Mouse (Mus musculus) forebrain, embryonic 12.5 days (tissue): ENCODE measurements around the gene Actbl2. TPM values are rescaled to one million over a fixed set of nuclear protein-coding genes. Genes with fewer than 3 reads are reported as not detected.

ENCODE experiments used
- ATAC-seq: fragments of 200-750 bp; cut with Nextera tagmentation; 2 replicates; pipeline ENCODE4 v1.8.0; 2017; ENCODE audit warnings: moderate TSS enrichment; ENCODE audit not compliant: low FRiP score
- H3K27ac ChIP-seq: fragments of 300-500 bp; sonication (generic); 2 replicates; pipeline ENCODE4 v1.5.1; 2016; ENCODE audit warnings: mild to moderate bottlenecking
- H3K27me3 ChIP-seq: fragments of 300-500 bp; sonication (generic); 2 replicates; pipeline ENCODE4 v1.6.1; 2016; ENCODE audit warnings: mild to moderate bottlenecking
- H3K36me3 ChIP-seq: fragments of 300-500 bp; sonication (generic); replicated peaks from 2 replicates; pipeline ENCODE4 v1.6.1; 2016; ENCODE audit warnings: mild to moderate bottlenecking
- H3K4me1 ChIP-seq: fragments of 300-500 bp; sonication (generic); 2 replicates; pipeline ENCODE4 v1.6.1; 2016
- H3K4me2 ChIP-seq: fragments of 300-500 bp; sonication (generic); 2 replicates; pipeline ENCODE4 v1.6.1; 2016; ENCODE audit warnings: mild to moderate bottlenecking, moderate library complexity
- H3K4me3 ChIP-seq: fragments of 300-500 bp; sonication (generic); replicated peaks from 2 replicates; pipeline ENCODE4 v1.5.1; 2016; ENCODE audit warnings: mild to moderate bottlenecking
- H3K9ac ChIP-seq: fragments of 300-500 bp; sonication (generic); 2 replicates; pipeline ENCODE4 v1.6.1; 2016; ENCODE audit warnings: mild to moderate bottlenecking
- H3K9me3 ChIP-seq: fragments of 300-500 bp; sonication (generic); 2 replicates; pipeline ENCODE4 v1.6.1; 2016
- whole genome bisulfite sequencing: fragments of 180-500 bp; shearing (Covaris S2); methylation state at CpG from one replicate; pipeline ENCODE4 v1.1.7; 2016; 5-methylcytosine and 5-hydroxymethylcytosine counted together
- polyA plus RNA-seq: library from polyadenylated mRNA; unstranded; fragments of >200 nt; fragmentation: Nextera tagmentation; extraction: Ambion mirVana; gene quantifications from 2 replicates; pipeline ENCODE4 v1.2.1, GENCODE M21; 2016

Actbl2 gene
- polyA plus RNA-seq, 1 experiment from 2014 or later, result not detected

DNA sequence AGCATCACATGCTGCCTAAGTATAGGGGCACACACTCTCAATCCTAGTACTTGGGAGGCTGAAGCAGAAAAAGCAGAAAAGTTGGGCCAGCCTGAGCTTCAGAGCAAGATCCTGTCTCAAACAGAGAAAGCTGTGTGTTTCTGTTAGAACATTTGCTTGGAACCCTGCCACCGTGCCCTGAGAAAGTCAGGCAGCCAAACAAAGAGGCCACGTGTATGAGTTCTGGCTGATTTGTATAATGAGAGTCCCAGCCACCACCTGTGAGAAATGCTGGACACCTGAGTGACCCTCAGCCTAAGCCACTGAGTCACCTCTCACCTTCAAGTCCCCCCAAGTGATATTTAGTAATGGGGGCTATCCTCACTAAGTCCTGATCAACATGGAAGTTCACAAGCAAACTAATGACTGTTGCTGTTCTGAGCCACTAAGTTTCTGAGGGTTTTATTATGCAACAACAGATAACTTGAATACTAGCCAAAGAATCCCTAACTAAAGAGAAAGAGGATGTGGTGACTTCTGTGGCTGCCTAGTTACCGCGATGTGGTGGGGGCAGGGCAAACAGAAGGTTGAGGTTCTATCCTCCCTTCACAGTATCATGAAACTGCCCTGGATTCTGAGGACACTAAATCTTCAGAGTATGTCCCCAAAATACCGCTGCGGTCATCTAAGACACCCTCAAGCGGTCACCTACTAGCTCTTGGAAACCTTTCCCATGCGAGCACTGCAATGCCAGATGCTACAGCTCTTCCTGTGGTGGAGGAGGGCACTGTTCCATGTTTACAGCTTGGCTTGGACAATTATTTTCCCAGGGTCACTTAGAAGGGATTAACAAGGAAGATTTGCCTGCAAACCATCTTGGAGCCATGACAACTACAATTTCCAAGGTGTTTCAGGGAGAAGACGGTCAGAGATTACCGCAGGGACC, 31.9 kb downstream of the Actbl2 start:
- H3K4me2 ChIP-seq, result no peak overlapping the region
- H3K27ac ChIP-seq, result no peak overlapping the region
- no peaks in the 10 kb centered on the region for H3K27me3 ChIP-seq
- no peaks in the 10 kb centered on the region for H3K4me1 ChIP-seq
- no peak overlapping the region for H3K4me3 ChIP-seq
- H3K9ac ChIP-seq, result no peak overlapping the region
- 90% methylated on average over 10 of the region's 10 CpGs for WGBS
- H3K9me3 ChIP-seq, result no peaks in the 10 kb centered on the region
- no peaks in the 10 kb centered on the region for H3K36me3 ChIP-seq
- no peak for ATAC-seq

- no peak overlapping the region for H3K9ac ChIP-seq
- ATAC-seq, result no peak
- 84% methylated on average over 17 of the region's 17 CpGs for WGBS
- no peaks in the 10 kb centered on the region for H3K36me3 ChIP-seq
- 0 out of 2 replicates have a peak, but pooled peaks cover 4% of the 10 kb centered on the region for H3K4me1 ChIP-seq
- H3K27ac ChIP-seq, result no peak overlapping the region
- H3K27me3 ChIP-seq, result no peaks in the 10 kb centered on the region
- no peaks in the 10 kb centered on the region for H3K9me3 ChIP-seq
- no peak overlapping the region for H3K4me3 ChIP-seq
- no peak overlapping the region for H3K4me2 ChIP-seq
Measured at GRCm38 (mm10) chr13:111291161-111291957, 36.5 kb downstream of the Actbl2 start.

GRCm38 (mm10) chr13:111291958-111292493, 37.2 kb downstream of the Actbl2 start:
- Histone ChIP-seq H3K27me3 (no peaks in the 10 kb centered on the region), H3K36me3 (no peaks in the 10 kb centered on the region), H3K9ac (no peak overlapping the region), H3K27ac (no peak overlapping the region), H3K4me3 (no peak overlapping the region), H3K9me3 (no peaks in the 10 kb centered on the region), H3K4me1 (0 out of 2 replicates have a peak, but pooled peaks cover 4% of the 10 kb centered on the region), H3K4me2 (no peak overlapping the region)
- ATAC-seq, result no peak
- 54% methylated on average over 7 of the region's 7 CpGs for WGBS

DNA sequence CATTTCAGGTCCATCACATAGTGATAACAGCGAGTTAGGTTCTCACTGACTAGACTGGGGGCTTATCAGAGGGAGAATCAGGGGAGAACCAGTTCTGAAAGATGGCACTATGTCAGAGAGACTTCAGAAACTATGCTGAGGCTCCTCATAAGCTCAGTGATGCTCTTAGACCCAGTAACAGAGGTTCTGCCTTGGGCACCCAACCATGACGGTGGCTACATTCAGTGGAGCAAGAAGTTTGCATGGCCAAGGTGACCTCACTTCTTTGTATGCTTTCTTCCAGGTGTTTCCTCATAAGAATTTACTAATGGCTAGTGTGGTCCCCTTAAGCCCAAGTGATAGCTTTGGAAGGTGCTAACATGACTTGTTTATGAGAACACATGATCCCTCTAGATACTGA, 38.7 kb downstream of the Actbl2 start:
- Histone ChIP-seq H3K27ac (no peak overlapping the region), H3K27me3 (no peaks in the 10 kb centered on the region), H3K9me3 (no peaks in the 10 kb centered on the region), H3K9ac (no peak overlapping the region), H3K4me1 (0 out of 2 replicates have a peak, but pooled peaks cover 4% of the 10 kb centered on the region), H3K4me2 (no peak overlapping the region), H3K4me3 (no peak overlapping the region), H3K36me3 (no peaks in the 10 kb centered on the region)
- 88% methylated on average over 2 of the region's 2 CpGs for WGBS
- no peak for ATAC-seq

DNA sequence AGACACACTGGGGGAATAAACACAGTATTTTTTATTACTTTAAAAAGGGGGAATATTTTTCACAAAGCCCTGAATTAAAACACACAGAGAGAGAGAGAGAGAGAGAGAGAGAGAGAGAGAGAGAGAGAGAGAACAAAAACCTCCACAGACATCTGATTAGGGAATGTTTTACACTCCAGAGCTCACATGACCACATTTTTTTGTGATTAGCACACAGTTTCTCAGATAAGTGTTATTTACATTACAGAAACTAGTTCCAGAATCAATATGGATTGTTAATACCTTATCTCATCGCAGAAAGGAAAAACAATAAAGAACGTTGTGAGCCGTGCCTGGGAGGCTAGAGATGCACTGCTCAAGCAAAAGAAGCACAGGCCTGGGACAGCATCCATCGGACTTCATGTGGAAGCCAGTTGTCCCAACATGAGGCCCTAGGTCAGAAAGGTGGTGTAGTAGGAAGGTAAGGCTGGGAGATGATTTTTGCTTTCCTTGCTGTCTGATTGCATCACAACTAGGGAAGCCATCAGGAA, 40.2 kb downstream of the Actbl2 start:
- 0 out of 2 replicates have a peak, but pooled peaks cover 4% of the 10 kb centered on the region for H3K4me1 ChIP-seq
- no peak for ATAC-seq
- H3K4me3 ChIP-seq, result no peak overlapping the region
- H3K27me3 ChIP-seq, result no peaks in the 10 kb centered on the region
- no peak overlapping the region for H3K9ac ChIP-seq
- H3K27ac ChIP-seq, result no peak overlapping the region
- 74% methylated on average over 4 of the region's 4 CpGs for WGBS
- H3K4me2 ChIP-seq, result no peak overlapping the region
- H3K9me3 ChIP-seq, result no peaks in the 10 kb centered on the region
- no peaks in the 10 kb centered on the region for H3K36me3 ChIP-seq

DNA sequence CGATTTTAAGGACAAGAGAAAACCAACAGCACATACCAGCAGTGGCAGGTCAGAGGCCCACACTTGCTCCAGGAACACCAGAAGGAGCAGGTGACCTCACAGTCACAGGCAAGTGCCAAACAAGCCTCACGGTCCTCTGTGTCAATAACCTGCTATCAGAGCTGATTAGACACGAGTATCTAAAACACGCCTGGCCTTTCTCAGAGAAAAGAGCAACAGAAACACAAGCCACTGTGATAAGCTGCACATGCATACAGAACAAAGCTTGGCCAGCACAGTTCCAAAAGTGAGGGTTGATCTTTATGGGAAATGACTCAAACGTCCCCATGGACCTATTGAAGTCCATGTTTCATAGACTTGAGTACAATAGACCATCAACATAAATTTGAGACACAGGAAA, 41.2 kb downstream of the Actbl2 start:
- no peaks in the 10 kb centered on the region for H3K36me3 ChIP-seq
- 82% methylated on average over 5 of the region's 5 CpGs for WGBS

GRCm38 (mm10) chr13:111297614-111298013, 42.8 kb downstream of the Actbl2 start:
- no peak for ATAC-seq
- Histone ChIP-seq H3K4me3 (no peak overlapping the region), H3K4me2 (no peak overlapping the region), H3K27ac (no peak overlapping the region), H3K9me3 (no peaks in the 10 kb centered on the region), H3K9ac (no peak overlapping the region), H3K27me3 (no peaks in the 10 kb centered on the region), H3K36me3 (no peaks in the 10 kb centered on the region), H3K4me1 (no peaks in the 10 kb centered on the region)
- 87% methylated on average over 6 of the region's 6 CpGs for WGBS

More for the DNA sequence above, 41.2 kb downstream of the Actbl2 start:
- Histone ChIP-seq H3K4me2 (no peak overlapping the region), H3K27me3 (no peaks in the 10 kb centered on the region), H3K9me3 (no peaks in the 10 kb centered on the region), H3K4me3 (no peak overlapping the region), H3K27ac (no peak overlapping the region), H3K9ac (no peak overlapping the region), H3K4me1 (0 out of 2 replicates have a peak, but pooled peaks cover 4% of the 10 kb centered on the region)
- ATAC-seq, result no peak

DNA sequence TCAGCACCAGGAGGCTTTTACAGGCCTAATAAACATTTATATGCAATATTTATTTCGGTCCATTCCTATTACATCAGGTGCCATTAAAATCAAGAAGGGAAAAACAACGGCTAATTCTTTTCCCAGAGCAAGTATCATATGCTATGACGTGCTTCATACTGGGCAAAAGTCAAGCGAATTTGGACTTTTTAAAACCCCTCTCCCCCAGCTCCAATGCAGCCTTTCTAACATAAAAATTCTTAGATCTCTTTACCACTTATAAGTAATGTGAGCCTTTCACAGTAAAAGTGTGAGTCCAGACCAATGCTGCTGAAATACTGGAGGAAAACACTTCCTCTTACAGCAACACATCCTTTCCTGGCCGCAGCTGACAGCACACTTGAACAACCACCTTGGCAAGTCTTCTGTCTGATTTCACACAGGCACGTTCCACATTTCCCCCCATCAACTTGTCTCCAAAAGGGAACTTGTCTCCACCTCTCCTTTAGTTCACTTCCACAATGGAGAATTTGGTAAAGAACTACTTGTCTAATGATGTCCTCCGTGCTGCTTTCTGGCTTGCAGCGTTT, 44.4 kb downstream of the Actbl2 start:
- WGBS, result 89% methylated on average over 8 of the region's 8 CpGs
- no peak overlapping the region for H3K27ac ChIP-seq
- no peak for ATAC-seq

DNA sequence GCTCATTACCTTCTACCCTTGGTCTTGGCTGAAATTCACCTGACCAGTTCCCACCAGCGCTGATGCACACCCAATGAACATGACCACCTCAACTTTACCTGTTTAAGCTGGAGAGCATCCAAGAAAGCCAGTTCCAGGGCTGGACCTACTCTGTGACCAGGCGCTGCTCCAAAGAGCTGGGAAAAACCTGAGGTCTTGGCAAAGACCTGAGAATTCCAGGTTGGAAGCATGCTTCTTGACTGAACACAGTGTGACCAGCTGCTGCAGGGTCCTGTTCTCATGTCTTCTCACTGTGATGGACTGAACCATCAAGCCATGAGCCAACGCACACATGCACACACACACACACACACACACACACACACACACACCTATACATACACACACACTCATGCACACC, 46.0 kb downstream of the Actbl2 start:
- H3K4me2 ChIP-seq, result no peak overlapping the region
- no peak for ATAC-seq
- 98% methylated on average over 3 of the region's 3 CpGs for WGBS

More for the DNA sequence above, 44.4 kb downstream of the Actbl2 start:
- Histone ChIP-seq H3K4me1 (no peaks in the 10 kb centered on the region), H3K27me3 (no peaks in the 10 kb centered on the region), H3K9me3 (no peaks in the 10 kb centered on the region), H3K4me3 (no peak overlapping the region), H3K4me2 (no peak overlapping the region), H3K9ac (no peak overlapping the region), H3K36me3 (no peaks in the 10 kb centered on the region)

GRCm38 (mm10) chr13:111301431-111301830, 46.6 kb downstream of the Actbl2 start:
- 83% methylated on average over 2 of the region's 2 CpGs for WGBS
- no peak for ATAC-seq
- H3K36me3 ChIP-seq, result no peaks in the 10 kb centered on the region

More for the DNA sequence above, 46.0 kb downstream of the Actbl2 start:
- Histone ChIP-seq H3K36me3 (no peaks in the 10 kb centered on the region), H3K4me3 (no peak overlapping the region), H3K4me1 (no peaks in the 10 kb centered on the region), H3K27me3 (no peaks in the 10 kb centered on the region), H3K27ac (no peak overlapping the region), H3K9me3 (no peaks in the 10 kb centered on the region), H3K9ac (no peak overlapping the region)

DNA sequence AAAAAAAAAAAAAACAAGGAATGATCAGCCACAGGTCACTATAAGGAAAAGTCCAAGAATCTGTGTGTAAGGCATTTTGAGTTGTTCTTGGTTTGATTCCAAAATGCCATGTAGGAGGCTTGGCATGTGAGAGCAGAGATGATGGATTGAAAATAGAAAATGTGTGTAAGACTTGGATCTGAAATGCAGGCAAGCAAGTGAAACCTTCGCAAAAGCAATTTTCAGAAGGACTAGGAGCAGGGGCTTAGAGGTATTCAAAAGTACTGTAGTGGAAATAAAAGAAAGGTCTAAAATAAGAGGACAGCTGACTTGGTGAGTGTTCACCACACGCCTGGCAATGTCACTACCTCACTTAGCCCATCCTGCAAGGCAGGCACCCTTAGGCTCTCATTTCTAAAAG, 49.4 kb downstream of the Actbl2 start:
- no peak overlapping the region for H3K27ac ChIP-seq

More at GRCm38 (mm10) chr13:111301431-111301830, 46.6 kb downstream of the Actbl2 start:
- H3K4me2 ChIP-seq, result no peak overlapping the region
- H3K9ac ChIP-seq, result no peak overlapping the region
- no peaks in the 10 kb centered on the region for H3K4me1 ChIP-seq
- no peaks in the 10 kb centered on the region for H3K27me3 ChIP-seq
- no peaks in the 10 kb centered on the region for H3K9me3 ChIP-seq
- no peak overlapping the region for H3K4me3 ChIP-seq
- H3K27ac ChIP-seq, result no peak overlapping the region

DNA sequence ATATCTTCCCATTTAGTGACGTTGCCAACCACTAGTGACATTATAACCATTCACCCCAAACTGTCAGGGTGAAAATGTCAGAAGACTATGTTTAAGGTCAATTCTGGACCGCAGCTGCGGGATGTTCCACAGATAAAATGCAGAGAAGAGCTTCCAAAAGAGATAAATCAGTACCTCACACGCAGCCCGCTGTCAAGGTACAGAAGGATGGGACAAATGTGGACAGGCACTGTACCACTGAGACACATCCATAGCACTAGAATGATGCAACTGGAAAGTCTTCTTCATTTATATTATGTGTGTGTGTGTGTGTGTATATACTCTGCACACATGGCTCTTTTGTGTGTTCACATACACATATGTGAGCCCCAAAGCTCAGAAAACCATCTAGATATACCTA, 49.9 kb downstream of the Actbl2 start:
- no peaks in the 10 kb centered on the region for H3K36me3 ChIP-seq
- WGBS, result 93% methylated on average over 5 of the region's 5 CpGs
- no peak for ATAC-seq

More for the DNA sequence above, 49.4 kb downstream of the Actbl2 start:
- Histone ChIP-seq H3K36me3 (no peaks in the 10 kb centered on the region), H3K9me3 (no peaks in the 10 kb centered on the region), H3K9ac (no peak overlapping the region), H3K4me3 (no peak overlapping the region), H3K4me1 (no peaks in the 10 kb centered on the region), H3K4me2 (no peak overlapping the region), H3K27me3 (no peaks in the 10 kb centered on the region)
- 72% methylated on average over 2 of the region's 2 CpGs for WGBS
- ATAC-seq, result no peak

More for the DNA sequence above, 49.9 kb downstream of the Actbl2 start:
- Histone ChIP-seq H3K27me3 (no peaks in the 10 kb centered on the region), H3K9ac (no peak overlapping the region), H3K4me2 (no peak overlapping the region), H3K27ac (no peak overlapping the region), H3K4me3 (no peak overlapping the region), H3K9me3 (no peaks in the 10 kb centered on the region), H3K4me1 (no peaks in the 10 kb centered on the region)
